Mouse (Mus musculus): ENCODE data around the gene D430041D05Rik.

DNA sequence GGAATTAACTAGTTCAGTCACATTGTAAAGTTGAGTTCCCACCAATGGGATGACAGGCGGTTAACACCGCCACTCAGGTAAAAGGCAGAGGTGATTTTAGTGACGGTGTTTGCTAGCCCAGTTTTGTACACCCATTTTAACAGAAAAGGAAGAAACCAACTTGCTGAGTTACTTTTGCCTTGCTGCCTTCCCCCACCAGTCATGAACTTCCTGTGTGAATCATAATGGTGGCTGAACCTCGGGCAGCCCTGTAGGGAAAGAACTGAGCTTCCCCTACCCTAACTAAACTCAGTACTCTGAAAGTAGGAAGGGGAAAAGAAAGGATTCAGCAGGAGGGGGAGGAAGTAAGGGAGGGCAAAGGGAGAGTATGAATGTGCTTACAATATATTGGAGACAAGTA is 300.8 kb downstream of the D430041D05Rik start:
- TF ChIP-seq POLR2A (IDR thresholded peaks at IDR 0.05; ENCODE audit: borderline replicate concordance, extremely low read depth, insufficient read depth, insufficient read length, poor library complexity, severe bottlenecking) = no peak
- no peak for TF ChIP-seq CTCF (IDR thresholded peaks at IDR 0.05; ENCODE audit: borderline replicate concordance, extremely low read depth, insufficient read depth, insufficient read length)
